Mouse (Mus musculus) kidney, embryonic 16.5 days (tissue): Measurements from ENCODE around the gene Cfap77. TPM values are rescaled to one million over a fixed set of nuclear protein-coding genes. Genes with fewer than 3 reads are reported as not detected.
A peak's percentile ranks its signal among the peaks of the same experiment; 100 is the strongest.

Source experiments
- ATAC-seq: fragments of 200-750 bp; cut with Nextera tagmentation; 2 replicates; pipeline ENCODE4 v1.8.0; 2017; ENCODE audit warnings: moderate TSS enrichment; ENCODE audit not compliant: low FRiP score, low TSS enrichment
- H3K27ac ChIP-seq: fragments of 300-500 bp; sonication (generic); 2 replicates; pipeline ENCODE4 v1.5.1; 2014; ENCODE audit warnings: low read length
- H3K27me3 ChIP-seq: fragments of 300-500 bp; sonication (generic); 2 replicates; pipeline ENCODE4 v1.6.1; 2014; ENCODE audit warnings: low read length, control low read depth, mixed read lengths; ENCODE audit not compliant: insufficient read depth
- H3K36me3 ChIP-seq: fragments of 300-500 bp; sonication (generic); 2 replicates; pipeline ENCODE4 v1.6.1; 2014; ENCODE audit warnings: low read length, control low read depth, mixed read lengths; ENCODE audit not compliant: insufficient read depth
- H3K4me1 ChIP-seq: fragments of 300-500 bp; sonication (generic); 2 replicates; pipeline ENCODE4 v1.6.1; 2014; ENCODE audit warnings: low read length, control low read depth, mixed read lengths; ENCODE audit not compliant: insufficient read depth
- H3K4me2 ChIP-seq: fragments of 300-500 bp; sonication (generic); replicated peaks from 2 replicates; pipeline ENCODE4 v1.6.1; 2014; ENCODE audit warnings: low read depth, low read length
- H3K4me3 ChIP-seq: fragments of 300-500 bp; sonication (generic); 2 replicates; pipeline ENCODE4 v1.5.1; 2014; ENCODE audit warnings: mild to moderate bottlenecking, low read length
- H3K9ac ChIP-seq: fragments of 300-500 bp; sonication (generic); replicated peaks from 2 replicates; pipeline ENCODE4 v1.6.1; 2014; ENCODE audit warnings: low read length
- H3K9me3 ChIP-seq: fragments of 300-500 bp; sonication (generic); 2 replicates; pipeline ENCODE4 v1.6.1; 2016; ENCODE audit warnings: low read length, control low read depth
- WGBS: fragments of 180-500 bp; shearing (Covaris S2); extraction: QIAGEN DNeasy Blood & Tissue Kit; methylation state at CpG from one replicate; pipeline ENCODE4 v1.1.7; 2014; 5-methylcytosine and 5-hydroxymethylcytosine counted together
- polyA plus RNA-seq: library from polyadenylated mRNA; unstranded; fragments of >200 nt; fragmentation: Nextera tagmentation; extraction: Ambion mirVana; gene quantifications from 2 replicates; pipeline ENCODE4 v1.2.1, GENCODE M21; 2015

The Cfap77 gene
- polyA plus RNA-seq, 1 experiment from 2014 or later: 0.35 TPM

DNA sequence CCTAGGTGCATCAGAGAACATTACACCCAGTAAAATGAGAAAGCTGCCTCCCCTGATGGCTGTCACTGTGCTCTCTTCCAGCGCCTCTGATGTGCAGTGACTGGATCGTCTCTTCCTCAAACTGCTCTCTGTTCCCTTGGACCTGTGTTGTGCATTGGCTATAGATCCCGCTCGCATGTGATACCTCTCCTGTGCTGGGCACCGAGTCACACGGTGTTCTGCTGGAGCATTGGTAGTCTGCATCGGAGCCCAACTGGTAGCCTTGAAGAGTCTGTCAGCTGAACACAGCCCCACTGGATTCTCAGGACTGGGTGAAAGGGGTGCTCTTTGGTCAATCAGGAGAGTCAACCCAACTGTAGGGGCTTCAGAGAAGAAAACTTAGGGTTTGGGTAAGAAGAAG is 31.2 kb upstream of the Cfap77 start:
- H3K27me3 ChIP-seq: no peaks in the 10 kb centered on the region
- H3K4me3 ChIP-seq: no peak overlapping the region
- 93% methylated on average over 7 of the region's 7 CpGs for WGBS
- peaks cover 50% of the 10 kb centered on the region for H3K36me3 ChIP-seq
- no peak overlapping the region for H3K27ac ChIP-seq
- ATAC-seq: no peak
- no peaks in the 10 kb centered on the region for H3K4me1 ChIP-seq
- H3K9ac ChIP-seq: no peak overlapping the region
- H3K4me2 ChIP-seq: no peak overlapping the region
- no peaks in the 10 kb centered on the region for H3K9me3 ChIP-seq

DNA sequence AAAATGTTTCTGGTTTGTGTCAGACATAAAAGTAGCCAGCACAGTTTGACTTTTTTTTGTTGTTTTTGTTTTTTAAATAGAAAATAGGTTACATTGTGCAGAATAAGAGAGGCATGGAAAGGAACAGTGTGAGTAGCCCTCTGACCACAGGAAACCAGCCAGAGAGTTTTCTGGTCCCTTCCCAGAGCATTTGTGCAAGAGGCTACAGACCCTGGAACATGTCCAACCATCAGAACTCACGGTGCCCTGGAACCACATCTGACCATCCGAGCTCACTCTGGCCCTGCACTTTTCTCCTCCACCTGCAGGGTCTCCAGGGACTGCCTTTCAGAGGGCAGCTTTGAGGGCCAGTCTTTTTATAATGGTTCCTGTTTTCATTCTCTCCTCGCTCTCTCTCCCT is 27.1 kb upstream of the Cfap77 start:
- no peaks in the 10 kb centered on the region for H3K4me1 ChIP-seq
- no peaks in the 10 kb centered on the region for H3K9me3 ChIP-seq
- no peak overlapping the region for H3K4me3 ChIP-seq
- WGBS: 46% methylated on average over 3 of the region's 3 CpGs
- no peak overlapping the region for H3K4me2 ChIP-seq
- H3K27me3 ChIP-seq: no peaks in the 10 kb centered on the region
- H3K27ac ChIP-seq: no peak overlapping the region
- H3K36me3 ChIP-seq: peaks cover 80% of the 10 kb centered on the region
- no peak for ATAC-seq
- no peak overlapping the region for H3K9ac ChIP-seq

DNA sequence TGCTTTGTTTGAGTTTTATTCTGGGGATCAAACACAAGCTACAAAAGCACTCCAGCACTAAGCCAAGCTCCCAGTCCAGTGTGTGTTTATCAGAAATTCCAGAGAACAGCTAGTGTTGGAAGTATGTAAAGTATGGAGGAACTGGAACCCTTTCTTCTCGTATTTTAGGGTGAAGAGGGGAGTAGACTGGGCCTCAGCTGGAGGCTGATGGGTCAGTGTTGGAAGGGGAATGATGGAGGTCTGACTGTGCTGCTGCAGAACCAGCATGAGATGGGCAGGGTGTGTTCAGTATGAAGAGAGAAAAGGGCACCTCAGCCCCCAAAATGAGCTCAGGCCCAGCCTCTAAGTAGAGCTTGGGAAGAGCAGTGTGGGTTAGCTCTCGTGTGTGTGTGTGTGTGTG is 21.4 kb upstream of the Cfap77 start:
- ATAC-seq: no peak
- WGBS: 94% methylated on average over 2 of the region's 2 CpGs
- no peak overlapping the region for H3K9ac ChIP-seq
- no peaks in the 10 kb centered on the region for H3K4me1 ChIP-seq
- H3K4me3 ChIP-seq: no peak overlapping the region
- no peak overlapping the region for H3K4me2 ChIP-seq
- no peaks in the 10 kb centered on the region for H3K27me3 ChIP-seq
- H3K36me3 ChIP-seq: peaks cover 68% of the 10 kb centered on the region
- H3K27ac ChIP-seq: no peak overlapping the region
- no peaks in the 10 kb centered on the region for H3K9me3 ChIP-seq

DNA sequence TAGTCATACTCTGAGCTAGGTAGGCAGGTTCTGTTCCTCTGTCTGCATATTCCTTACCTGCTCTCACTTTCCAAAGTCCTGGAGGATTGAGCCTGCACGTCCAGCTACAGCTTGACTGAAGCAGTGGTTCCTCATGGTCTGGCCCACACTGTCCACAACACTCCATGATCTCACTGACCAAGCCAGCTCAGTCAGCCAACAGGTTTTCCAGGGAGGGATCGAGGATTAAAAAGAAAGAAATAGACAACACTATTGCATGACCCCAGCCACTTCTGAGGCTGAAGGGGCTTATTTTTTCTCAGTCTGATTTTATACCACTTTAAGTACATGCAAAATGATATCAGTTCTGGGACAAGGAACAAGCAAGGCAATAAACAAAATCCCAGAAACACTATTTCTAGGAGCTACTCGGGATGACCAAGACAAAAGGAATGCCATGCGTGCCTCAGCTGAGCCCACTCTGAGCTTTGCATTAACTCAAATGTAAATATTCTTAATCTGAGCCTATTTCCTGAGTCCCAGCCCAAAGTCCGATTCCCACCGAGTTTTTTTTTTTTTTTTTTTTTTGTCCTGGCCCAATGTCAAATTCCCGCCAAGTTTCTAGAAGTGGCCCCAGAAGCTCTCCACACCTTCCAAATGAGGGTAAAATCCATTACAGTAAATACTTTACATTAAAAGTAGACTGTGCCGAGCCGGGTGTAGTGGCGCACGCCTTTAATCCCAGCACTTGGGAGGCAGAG is 20.6 kb upstream of the Cfap77 start:
- H3K27me3 ChIP-seq: no peaks in the 10 kb centered on the region
- H3K4me1 ChIP-seq: no peaks in the 10 kb centered on the region
- H3K4me2 ChIP-seq: no peak overlapping the region
- H3K27ac ChIP-seq: no peak overlapping the region
- no peak overlapping the region for H3K9ac ChIP-seq
- 89% methylated on average over 11 of the region's 11 CpGs for WGBS
- peaks cover 68% of the 10 kb centered on the region for H3K36me3 ChIP-seq
- no peak overlapping the region for H3K4me3 ChIP-seq
- no peaks in the 10 kb centered on the region for H3K9me3 ChIP-seq
- no peak for ATAC-seq

DNA sequence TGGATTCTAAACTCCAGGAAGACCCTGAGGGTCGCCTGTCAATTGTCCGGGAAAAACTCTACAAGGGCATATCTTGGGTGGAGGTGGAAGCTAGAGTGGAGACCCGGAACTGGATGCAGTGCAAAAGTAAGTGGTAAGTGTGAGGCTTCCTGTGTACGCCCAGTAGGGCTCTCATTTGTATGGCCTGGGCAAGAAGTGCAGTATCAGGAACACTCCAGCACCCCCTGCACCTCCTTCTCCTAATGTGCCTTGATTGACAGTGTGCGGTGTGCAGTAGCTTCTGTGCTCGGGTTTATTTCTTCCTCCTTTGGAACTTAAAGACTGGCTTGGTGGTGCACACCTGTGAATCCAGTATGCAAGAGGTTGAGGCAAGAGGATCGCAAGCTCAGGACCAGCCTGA is 19.8 kb upstream of the Cfap77 start:
- no peak overlapping the region for H3K4me3 ChIP-seq
- 93% methylated on average over 7 of the region's 7 CpGs for WGBS
- H3K36me3 ChIP-seq: peaks cover 68% of the 10 kb centered on the region
- no peaks in the 10 kb centered on the region for H3K27me3 ChIP-seq
- H3K9me3 ChIP-seq: no peaks in the 10 kb centered on the region
- H3K4me2 ChIP-seq: no peak overlapping the region
- H3K9ac ChIP-seq: no peak overlapping the region
- no peak for ATAC-seq
- no peaks in the 10 kb centered on the region for H3K4me1 ChIP-seq
- H3K27ac ChIP-seq: no peak overlapping the region

DNA sequence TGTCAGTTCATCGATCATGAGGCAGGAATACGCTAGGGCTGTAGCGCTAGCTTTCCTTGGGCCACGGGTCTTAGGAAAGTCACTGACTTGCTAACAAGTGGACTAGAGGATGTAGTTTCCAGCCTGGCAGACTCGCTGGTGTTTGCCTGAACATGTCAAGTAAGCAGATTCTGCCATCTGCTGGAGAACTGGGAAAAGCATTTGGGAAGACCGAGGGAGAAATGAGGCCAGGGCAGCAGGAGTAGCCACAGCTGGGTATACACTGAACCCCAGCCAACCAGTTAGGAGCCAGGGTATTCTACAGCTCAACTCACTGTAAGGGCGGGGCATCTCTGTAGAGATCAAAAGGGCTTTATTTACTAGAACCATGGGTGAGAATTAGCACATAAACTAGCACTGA is 11.5 kb upstream of the Cfap77 start:
- ATAC-seq: 0 out of 2 replicates have a peak, but pooled peaks have one; percentile 6
- Histone ChIP-seq H3K4me2 (no peak overlapping the region), H3K27ac (no peak overlapping the region), H3K9ac (no peak overlapping the region), H3K4me1 (peaks cover 2% of the 10 kb centered on the region; the same call in 1 of the 2 replicates), H3K36me3 (peaks cover 27% of the 10 kb centered on the region), H3K4me3 (no peak overlapping the region), H3K9me3 (no peaks in the 10 kb centered on the region), H3K27me3 (no peaks in the 10 kb centered on the region)
- 54% methylated on average over 7 of the region's 7 CpGs for WGBS

DNA sequence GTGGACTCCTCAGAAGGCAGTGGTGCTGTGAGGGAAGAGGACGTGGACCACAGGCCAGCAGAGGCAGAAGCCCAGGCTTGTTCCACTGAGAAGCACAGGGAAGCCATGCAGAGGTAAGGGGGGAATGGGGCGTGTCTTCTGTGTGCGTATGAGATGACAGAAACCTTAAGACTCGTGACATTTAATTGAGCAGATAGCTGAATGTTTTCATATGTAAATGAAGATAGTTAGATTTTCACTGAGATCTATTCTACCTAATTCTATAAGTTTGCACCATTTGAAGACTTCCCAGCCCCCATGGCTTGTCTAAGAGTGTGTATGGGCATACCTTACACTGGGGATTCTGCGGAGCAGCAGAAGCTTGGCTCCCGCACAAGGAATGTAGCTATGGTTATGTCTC is 10.9 kb upstream of the Cfap77 start:
- Histone ChIP-seq H3K36me3 (peaks cover 21% of the 10 kb centered on the region), H3K9ac (no peak overlapping the region), H3K4me1 (peaks cover 9% of the 10 kb centered on the region), H3K4me2 (no peak overlapping the region), H3K27me3 (no peaks in the 10 kb centered on the region), H3K9me3 (no peaks in the 10 kb centered on the region), H3K4me3 (no peak overlapping the region), H3K27ac (no peak overlapping the region)
- no peak for ATAC-seq
- WGBS: 91% methylated on average over 6 of the region's 6 CpGs

DNA sequence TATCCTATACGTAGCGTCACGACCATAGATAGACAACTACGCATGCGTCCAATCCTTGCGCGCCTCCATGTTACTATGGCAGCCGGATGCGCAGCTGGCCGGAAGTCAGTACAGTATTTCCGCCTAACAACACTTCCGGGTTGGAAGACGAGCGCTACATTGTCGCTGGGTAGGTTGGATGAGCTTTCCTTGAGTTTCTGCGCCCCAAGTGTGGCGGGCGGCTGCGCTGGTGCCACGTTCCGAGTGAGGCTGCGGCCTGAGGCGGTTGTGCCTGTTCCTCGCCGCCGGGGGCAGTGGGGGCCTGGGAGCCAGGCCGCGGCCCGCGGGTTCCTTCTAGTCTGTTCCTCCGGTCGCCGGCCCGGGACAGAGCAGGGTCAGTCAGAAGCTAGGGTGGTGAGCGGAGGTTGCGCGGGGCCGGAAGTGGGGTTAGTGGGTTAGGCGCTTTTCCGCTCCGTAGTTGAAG is 5.3 kb upstream of the Cfap77 start, which contains the start of gene Ttf1:
Gene Ttf1, plus strand, starts transcription at position 128 of the 463 bp plus-strand sequence.
- no peaks in the 10 kb centered on the region for H3K36me3 ChIP-seq
- peaks cover 10% of the 10 kb centered on the region for H3K4me1 ChIP-seq
- H3K9me3 ChIP-seq: no peaks in the 10 kb centered on the region
- peak within 1 kb of the TSS; percentile 98 for H3K27ac ChIP-seq
- H3K4me3 ChIP-seq: peak within 1 kb of the TSS; percentile 90
- peak; percentile 93 for ATAC-seq
- peaks cover 7% of the 10 kb centered on the region; the same call in 1 of the 2 replicates for H3K27me3 ChIP-seq
- H3K4me2 ChIP-seq: peak within 1 kb of the TSS; percentile 73
- H3K9ac ChIP-seq: peak within 1 kb of the TSS; percentile 81
- under 1% methylated on average over 41 of the region's 41 CpGs for WGBS

DNA sequence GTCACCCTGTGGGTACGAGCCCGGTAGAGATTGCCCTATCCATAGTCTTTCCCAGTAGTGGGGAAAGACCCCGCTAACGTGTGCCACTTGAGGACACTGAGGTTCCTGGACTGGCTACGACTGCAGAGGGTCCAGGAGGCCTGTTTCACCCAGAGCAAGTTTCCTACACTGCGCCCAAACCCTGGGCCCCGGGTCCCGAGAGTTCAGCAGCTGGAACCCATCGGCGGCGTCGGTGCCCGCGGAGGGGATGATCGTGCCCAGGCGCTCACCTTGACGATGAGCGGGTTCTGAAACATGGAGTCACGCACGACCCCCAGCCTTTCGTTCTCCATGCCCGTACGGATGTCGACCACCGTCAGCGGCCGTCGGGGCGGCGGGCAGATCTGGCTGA is 326 bp downstream of the Cfap77 start:
- 2% methylated on average over 30 of the region's 30 CpGs for WGBS
- ATAC-seq: peak; percentile 39; the same call in 1 of the 2 replicates
- Histone ChIP-seq H3K27ac (no peak overlapping the region), H3K36me3 (no peaks in the 10 kb centered on the region), H3K9me3 (no peaks in the 10 kb centered on the region), H3K9ac (peak overlapping the region; percentile 74), H3K4me2 (peak overlapping the region; percentile 88), H3K4me1 (peaks cover 7% of the 10 kb centered on the region), H3K4me3 (peak overlapping the region; percentile 57), H3K27me3 (peaks cover 27% of the 10 kb centered on the region)

DNA sequence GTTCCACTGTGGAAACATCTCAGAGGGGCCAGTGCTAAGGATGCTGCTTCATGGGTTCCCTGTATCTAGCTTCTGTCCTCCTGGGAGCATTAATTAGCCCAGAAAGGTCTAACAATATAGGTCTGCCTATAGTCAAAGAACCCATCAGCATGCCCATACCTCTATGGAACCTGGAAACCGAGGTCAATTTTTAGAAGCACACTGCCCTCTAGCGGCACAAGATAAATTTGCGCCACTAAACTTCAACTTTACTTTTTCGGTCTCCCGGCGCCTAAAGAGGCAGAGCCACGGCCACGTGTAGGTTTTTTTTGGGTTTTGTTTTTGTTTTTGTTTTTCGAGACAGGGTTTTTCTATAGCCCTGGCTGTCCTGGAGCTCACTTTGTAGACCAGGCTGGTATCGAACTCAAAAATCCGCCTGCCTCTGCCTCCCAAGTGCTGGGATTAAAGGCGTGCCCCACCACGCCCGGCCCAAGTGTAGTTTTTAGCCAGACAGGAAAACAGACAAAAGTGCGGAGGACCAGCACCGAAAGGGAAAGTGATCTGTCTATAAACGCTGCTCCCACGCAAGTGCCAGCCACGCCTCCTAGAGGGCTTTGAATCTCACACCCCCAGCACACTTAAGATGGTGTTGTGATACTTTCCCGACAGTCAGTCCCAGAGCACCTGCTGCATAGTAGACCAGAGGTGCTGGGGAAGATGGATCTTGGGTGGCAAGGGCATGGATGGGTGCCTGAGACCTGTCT is 893 bp downstream of the Cfap77 start:
- peak overlapping the region; percentile 88 for H3K4me2 ChIP-seq
- H3K27me3 ChIP-seq: peaks cover 27% of the 10 kb centered on the region
- peaks cover 7% of the 10 kb centered on the region for H3K4me1 ChIP-seq
- no peak overlapping the region for H3K27ac ChIP-seq
- peak overlapping the region; percentile 57 for H3K4me3 ChIP-seq
- peak overlapping the region; percentile 74 for H3K9ac ChIP-seq
- peak; percentile 57 for ATAC-seq
- 2% methylated on average over 20 of the region's 20 CpGs for WGBS
- no peaks in the 10 kb centered on the region for H3K9me3 ChIP-seq
- no peaks in the 10 kb centered on the region for H3K36me3 ChIP-seq
